In the genomic region with DNA sequence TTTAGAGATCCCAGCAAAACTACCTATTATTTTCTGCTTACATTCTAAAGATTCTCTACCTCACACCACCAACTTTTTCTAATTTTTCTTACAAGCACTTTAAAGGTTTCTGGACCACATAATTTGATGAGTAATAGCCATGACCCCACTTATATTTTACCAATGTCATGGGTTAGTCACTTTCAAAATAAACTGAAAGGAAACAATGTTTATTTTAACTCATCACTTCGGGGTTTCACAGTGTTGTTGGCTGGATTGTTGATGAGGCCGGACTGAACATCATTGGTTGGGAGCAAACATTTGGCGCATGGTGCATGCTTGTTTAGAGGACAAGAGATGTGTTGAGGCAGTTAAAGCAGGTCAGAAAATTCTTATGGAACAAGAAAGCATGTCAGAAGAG, we compare ENCODE assay signal across 21 mouse cellular contexts.
A peak's percentile ranks its signal among the peaks of the same experiment; 100 is the strongest.
DNase-seq lines count a peak whose midpoint lies in the region; ATAC-seq and TF ChIP-seq lines count a peak whose summit lies in the region.
"Had no signal": no experiment of that assay in that cellular context is flagged by ENCODE, and none has a peak within 500 bp of the region (broad histone marks: within the 10 kb centered on the region; RNA-seq: fewer than 3 reads in every experiment).

No protein-coding gene starts in this region.

- no peak for TF ChIP-seq CTCF in C2C12 (IDR thresholded peaks at IDR 0.05; ENCODE audit: control insufficient read depth, insufficient read depth, insufficient read length)

- ATAC-seq in erythroblast, adult 5-6 weeks (replicated peaks; ENCODE audit: low FRiP score, poor library complexity, severe bottlenecking) = no peak
- ATAC-seq: forebrain, embryonic 14.5 days; forebrain, embryonic 16.5 days had no signal

- no peak overlapping the region for H3ac ChIP-seq in C2C12 (ENCODE audit: control insufficient read depth, insufficient read length, low read depth)

- H3K4me3 ChIP-seq in C2C12 (ENCODE audit: insufficient read depth, poor library complexity, severe bottlenecking) = no peak overlapping the region
- H3K4me3 ChIP-seq: embryonic facial prominence, embryonic 10.5 days; embryonic facial prominence, embryonic 12.5 days; erythroblast, embryonic 14.5 days; forebrain, embryonic 10.5 days; forebrain, embryonic 12.5 days had no signal

- peak; percentile 5 for DNase-seq in 3134 (ENCODE audit: extremely low read depth, insufficient read length, low spot score)
- peak; percentile 77 for DNase-seq in NIH3T3 (ENCODE audit: low read depth)
- no peak for DNase-seq in adrenal gland, postnatal 36 days
- DNase-seq in heart, adult 8-10 months (ENCODE audit: low spot score) = no peak
- DNase-seq: adrenal gland, adult 2 months; adrenal gland, postnatal 14 days; B cell, adult 2 months; cerebellum, adult 11-12 months; cerebellum, adult 2 months; cerebellum, adult 9-10 months; cerebellum, postnatal 10 days; cerebellum, postnatal 25 days had no signal

- H3K79me3 ChIP-seq in C2C12 (ENCODE audit: low read depth) = no peaks in the 10 kb centered on the region

- H3K79me2 ChIP-seq in C2C12 (ENCODE audit: control insufficient read depth, insufficient read depth) = no peaks in the 10 kb centered on the region

- H3K27me3 ChIP-seq in C2C12 (ENCODE audit: control insufficient read depth, insufficient read depth, insufficient read length) = no peaks in the 10 kb centered on the region
- H3K27me3 ChIP-seq: forebrain, embryonic 12.5 days had no signal

- no peaks in the 10 kb centered on the region for H3K36me3 ChIP-seq in C2C12 (ENCODE audit: control insufficient read depth, insufficient read depth)
- H3K36me3 ChIP-seq: embryonic facial prominence, embryonic 10.5 days; embryonic facial prominence, embryonic 12.5 days; forebrain, embryonic 10.5 days; forebrain, embryonic 12.5 days had no signal

TF ChIP-seq in C2C12, 6 proteins besides CTCF, POLR2A, EP300 and RAD21:
- TF ChIP-seq FOSL1 (IDR thresholded peaks at IDR 0.05; ENCODE audit: insufficient read depth, low read length, poor library complexity, severe bottlenecking) (peak; percentile 74), USF1 (IDR thresholded peaks at IDR 0.05; ENCODE audit: low read depth) (no peak)

Comparison
In these comparisons a context has a peak if more than half of its experiments do, and no peak if none do; other contexts are left out.
1. DNase-seq: peak in 3134 (single experiment) and NIH3T3 (single experiment); none in adrenal gland, postnatal 36 days (0 of 2) and heart, adult 8-10 months (single experiment).